Mouse (Mus musculus): ENCODE measurements around the gene 4922502D21Rik. TPM values are rescaled to one million over a fixed set of nuclear protein-coding genes. Genes with fewer than 3 reads are reported as not detected.
"Not testable (repeated sequence)": the region's sequence is repeated elsewhere in the genome, so short reads cannot be mapped to it uniquely, and the experiment has no call there.

Gene 4922502D21Rik
- polyA plus RNA-seq, 1 experiment from 2014 or later, result not detected

- Histone ChIP-seq H3K4me1 (replicated peaks; ENCODE audit: control insufficient read depth, insufficient read depth, low read length) (no peaks in the 10 kb centered on the region), H3K4me3 (ENCODE audit: low read depth, low read length) (no peak overlapping the region), H3K27me3 (ENCODE audit: control insufficient read depth, insufficient read depth, low read length) (no peaks in the 10 kb centered on the region), H3K4me2 (ENCODE audit: low read depth, low read length, severe bottlenecking) (no peak overlapping the region), H3K27ac (ENCODE audit: low read depth, low read length) (no peak overlapping the region), H3K36me3 (ENCODE audit: control insufficient read depth, insufficient read depth, low read length) (no peaks in the 10 kb centered on the region), H3K9ac (ENCODE audit: low read length) (no peak overlapping the region), H3K9me3 (ENCODE audit: control insufficient read depth, low read length) (no peaks in the 10 kb centered on the region)
- 81% methylated on average over 3 of the region's 3 CpGs for WGBS
- ATAC-seq (replicated peaks; ENCODE audit: low FRiP score) (no peak), DNase-seq (ENCODE audit: low spot score) (no peak)
Measured at GRCm38 (mm10) chr6:129351091-129351490, 19.5 kb upstream of the 4922502D21Rik start.

GRCm38 (mm10) chr6:129349524-129350352 is 18.1 kb upstream of the 4922502D21Rik start:
- DNase-seq (ENCODE audit: low spot score) (no peak), ATAC-seq (replicated peaks; ENCODE audit: low FRiP score) (no peak)
- 66% methylated on average over 4 of the region's 4 CpGs for WGBS
- H3K4me3 ChIP-seq (ENCODE audit: low read depth, low read length), result no peak overlapping the region
- no peak overlapping the region for H3K27ac ChIP-seq (ENCODE audit: low read depth, low read length)
- H3K9ac ChIP-seq (ENCODE audit: low read length), result no peak overlapping the region
- no peaks in the 10 kb centered on the region for H3K4me1 ChIP-seq (replicated peaks; ENCODE audit: control insufficient read depth, insufficient read depth, low read length)
- no peak overlapping the region for H3K4me2 ChIP-seq (ENCODE audit: low read depth, low read length, severe bottlenecking)
- no peaks in the 10 kb centered on the region for H3K9me3 ChIP-seq (ENCODE audit: control insufficient read depth, low read length)
- H3K27me3 ChIP-seq (ENCODE audit: control insufficient read depth, insufficient read depth, low read length), result no peaks in the 10 kb centered on the region
- H3K36me3 ChIP-seq (ENCODE audit: control insufficient read depth, insufficient read depth, low read length), result no peaks in the 10 kb centered on the region

GRCm38 (mm10) chr6:129344408-129344807 is 12.8 kb upstream of the 4922502D21Rik start:
- DNase-seq (ENCODE audit: low spot score) (no peak), ATAC-seq (replicated peaks; ENCODE audit: low FRiP score) (no peak)
- H3K4me2 ChIP-seq (ENCODE audit: low read depth, low read length, severe bottlenecking), result no peak overlapping the region
- no peaks in the 10 kb centered on the region for H3K36me3 ChIP-seq (ENCODE audit: control insufficient read depth, insufficient read depth, low read length)
- no peak overlapping the region for H3K9ac ChIP-seq (ENCODE audit: low read length)
- H3K9me3 ChIP-seq (ENCODE audit: control insufficient read depth, low read length), result no peaks in the 10 kb centered on the region
- no peaks in the 10 kb centered on the region for H3K4me1 ChIP-seq (replicated peaks; ENCODE audit: control insufficient read depth, insufficient read depth, low read length)
- no peak overlapping the region for H3K4me3 ChIP-seq (ENCODE audit: low read depth, low read length)
- H3K27me3 ChIP-seq (ENCODE audit: control insufficient read depth, insufficient read depth, low read length), result no peaks in the 10 kb centered on the region
- no peak overlapping the region for H3K27ac ChIP-seq (ENCODE audit: low read depth, low read length)
- WGBS, result 71% methylated on average over 3 of the region's 3 CpGs

GRCm38 (mm10) chr6:129342391-129342790 is 10.8 kb upstream of the 4922502D21Rik start, which contains the start of gene Clec12a:
Gene Clec12a, plus strand, starts transcription at chr6:129342691.
- not testable (repeated sequence) for H3K9ac ChIP-seq (ENCODE audit: low read length); H3K4me3 ChIP-seq (ENCODE audit: low read depth, low read length); H3K27ac ChIP-seq (ENCODE audit: low read depth, low read length); H3K4me1 ChIP-seq (replicated peaks; ENCODE audit: control insufficient read depth, insufficient read depth, low read length); H3K4me2 ChIP-seq (ENCODE audit: low read depth, low read length, severe bottlenecking); H3K9me3 ChIP-seq (ENCODE audit: control insufficient read depth, low read length); ATAC-seq (replicated peaks; ENCODE audit: low FRiP score); H3K36me3 ChIP-seq (ENCODE audit: control insufficient read depth, insufficient read depth, low read length); DNase-seq (ENCODE audit: low spot score); H3K27me3 ChIP-seq (ENCODE audit: control insufficient read depth, insufficient read depth, low read length)
- WGBS, result 83% methylated on average over 4 of the region's 4 CpGs

- DNase-seq (ENCODE audit: low spot score) (no peak), ATAC-seq (replicated peaks; ENCODE audit: low FRiP score) (no peak)
- Histone ChIP-seq H3K36me3 (ENCODE audit: control insufficient read depth, insufficient read depth, low read length) (no peaks in the 10 kb centered on the region), H3K9me3 (ENCODE audit: control insufficient read depth, low read length) (no peaks in the 10 kb centered on the region), H3K4me1 (replicated peaks; ENCODE audit: control insufficient read depth, insufficient read depth, low read length) (no peaks in the 10 kb centered on the region), H3K9ac (ENCODE audit: low read length) (no peak overlapping the region), H3K4me3 (ENCODE audit: low read depth, low read length) (no peak overlapping the region), H3K27me3 (ENCODE audit: control insufficient read depth, insufficient read depth, low read length) (no peaks in the 10 kb centered on the region), H3K4me2 (ENCODE audit: low read depth, low read length, severe bottlenecking) (no peak overlapping the region), H3K27ac (ENCODE audit: low read depth, low read length) (no peak overlapping the region)
- WGBS, result 83% methylated on average over 1 of the region's 1 CpGs
Measured at GRCm38 (mm10) chr6:129337751-129338150, 6.2 kb upstream of the 4922502D21Rik start.

- 46% methylated on average over 11 of the region's 11 CpGs for WGBS
- Histone ChIP-seq H3K9me3 (ENCODE audit: control insufficient read depth, low read length) (no peaks in the 10 kb centered on the region), H3K4me3 (ENCODE audit: low read depth, low read length) (no peak overlapping the region), H3K4me1 (replicated peaks; ENCODE audit: control insufficient read depth, insufficient read depth, low read length) (no peaks in the 10 kb centered on the region), H3K9ac (ENCODE audit: low read length) (no peak overlapping the region), H3K36me3 (ENCODE audit: control insufficient read depth, insufficient read depth, low read length) (no peaks in the 10 kb centered on the region), H3K27ac (ENCODE audit: low read depth, low read length) (no peak overlapping the region), H3K27me3 (ENCODE audit: control insufficient read depth, insufficient read depth, low read length) (no peaks in the 10 kb centered on the region), H3K4me2 (ENCODE audit: low read depth, low read length, severe bottlenecking) (no peak overlapping the region)
- DNase-seq (ENCODE audit: low spot score) (peak; percentile 57), ATAC-seq (replicated peaks; ENCODE audit: low FRiP score) (peak; percentile 88)
Measured at GRCm38 (mm10) chr6:129333674-129334078, 2.1 kb upstream of the 4922502D21Rik start.

GRCm38 (mm10) chr6:129326568-129327150 is 4.9 kb downstream of the 4922502D21Rik start:
- Histone ChIP-seq H3K9ac (ENCODE audit: low read length) (no peak overlapping the region), H3K9me3 (ENCODE audit: control insufficient read depth, low read length) (no peaks in the 10 kb centered on the region), H3K4me3 (ENCODE audit: low read depth, low read length) (no peak overlapping the region), H3K27ac (ENCODE audit: low read depth, low read length) (no peak overlapping the region), H3K27me3 (ENCODE audit: control insufficient read depth, insufficient read depth, low read length) (no peaks in the 10 kb centered on the region), H3K4me2 (ENCODE audit: low read depth, low read length, severe bottlenecking) (no peak overlapping the region), H3K36me3 (ENCODE audit: control insufficient read depth, insufficient read depth, low read length) (no peaks in the 10 kb centered on the region), H3K4me1 (replicated peaks; ENCODE audit: control insufficient read depth, insufficient read depth, low read length) (no peaks in the 10 kb centered on the region)
- no peak for DNase-seq (ENCODE audit: low spot score)
- 86% methylated on average over 13 of the region's 13 CpGs for WGBS
- ATAC-seq (replicated peaks; ENCODE audit: low FRiP score), result no peak

GRCm38 (mm10) chr6:129326016-129326415 is 5.6 kb downstream of the 4922502D21Rik start:
- no peaks in the 10 kb centered on the region for H3K9me3 ChIP-seq (ENCODE audit: control insufficient read depth, low read length)
- no peaks in the 10 kb centered on the region for H3K36me3 ChIP-seq (ENCODE audit: control insufficient read depth, insufficient read depth, low read length)
- H3K27me3 ChIP-seq (ENCODE audit: control insufficient read depth, insufficient read depth, low read length), result no peaks in the 10 kb centered on the region
- H3K9ac ChIP-seq (ENCODE audit: low read length), result no peak overlapping the region
- H3K4me3 ChIP-seq (ENCODE audit: low read depth, low read length), result no peak overlapping the region
- ATAC-seq (replicated peaks; ENCODE audit: low FRiP score) (no peak), DNase-seq (ENCODE audit: low spot score) (no peak)
- WGBS, result 95% methylated on average over 1 of the region's 1 CpGs
- H3K4me2 ChIP-seq (ENCODE audit: low read depth, low read length, severe bottlenecking), result no peak overlapping the region
- H3K27ac ChIP-seq (ENCODE audit: low read depth, low read length), result no peak overlapping the region
- H3K4me1 ChIP-seq (replicated peaks; ENCODE audit: control insufficient read depth, insufficient read depth, low read length), result no peaks in the 10 kb centered on the region

All from forebrain, embryonic 11.5 days (tissue).